Mouse (Mus musculus): ENCODE measurements at regions not wholly inside any gene's neighbourhood (a gene's known extent, or its start where the extent isn't known, plus 50 kb on each side); places are given as distances from the start of the nearest gene placed in this dataset.

- no peaks in the 10 kb centered on the region for H3K36me3 ChIP-seq (ENCODE audit: control insufficient read depth in 1 of 2, insufficient read depth in 2 of 2, low read length in 2 of 2)
- no peaks in the 10 kb centered on the region for H3K27me3 ChIP-seq (ENCODE audit: control insufficient read depth in 1 of 2, insufficient read depth in 2 of 2, low read length in 2 of 2)
- no peak overlapping the region for H3K27ac ChIP-seq (ENCODE audit: control insufficient read depth, low read depth, low read length)
- no peaks in the 10 kb centered on the region for H3K79me2 ChIP-seq (ENCODE audit: control insufficient read depth, insufficient read depth, low read length, poor library complexity)
- H3K9ac ChIP-seq (ENCODE audit: control insufficient read depth, low read depth, low read length, poor library complexity, severe bottlenecking): no peak overlapping the region
- H3K9me3 ChIP-seq (replicated peaks; ENCODE audit: insufficient read depth, low read length): no peaks in the 10 kb centered on the region
- H3K4me3 ChIP-seq (ENCODE audit: control insufficient read depth in 1 of 2, insufficient read depth in 1 of 2, low read depth in 2 of 2, low read length in 2 of 2): no peak overlapping the region
- no peak for TF ChIP-seq RCOR1 (IDR thresholded peaks at IDR 0.05; ENCODE audit: low read depth, low read length)
- no peak for TF ChIP-seq JUND (IDR thresholded peaks at IDR 0.05; ENCODE audit: low read depth, low read length)
- no peak for TF ChIP-seq MXI1 (IDR thresholded peaks at IDR 0.05; ENCODE audit: low read depth, low read length)
- no peak for TF ChIP-seq NRF1 (IDR thresholded peaks at IDR 0.05; ENCODE audit: insufficient read depth, low read depth, low read length, poor library complexity, severe bottlenecking)
- TF ChIP-seq USF2 (IDR thresholded peaks at IDR 0.05; ENCODE audit: borderline replicate concordance in 1 of 2, insufficient read depth in 1 of 2, low read depth in 1 of 2, low read length in 2 of 2): no peak
- TF ChIP-seq SMC3 (IDR thresholded peaks at IDR 0.05; ENCODE audit: low read depth, low read length): no peak
- TF ChIP-seq CHD1 (IDR thresholded peaks at IDR 0.05; ENCODE audit: low read depth, low read length): no peak
- no peak for TF ChIP-seq CTCF (IDR thresholded peaks at IDR 0.05 in 2 of 3, conservative IDR thresholded peaks at IDR 0.05 in 1 of 3; ENCODE audit: control insufficient read depth in 1 of 3, insufficient read depth in 1 of 3, low read depth in 2 of 3, low read length in 3 of 3, poor library complexity in 1 of 3, severe bottlenecking in 1 of 3)
- TF ChIP-seq MYB (IDR thresholded peaks at IDR 0.05; ENCODE audit: low read depth, low read length): no peak
- TF ChIP-seq HCFC1 (IDR thresholded peaks at IDR 0.05; ENCODE audit: low read depth, low read length): no peak
- TF ChIP-seq NELFE (IDR thresholded peaks at IDR 0.05; ENCODE audit: low read depth, low read length): no peak
- TF ChIP-seq ZC3H11A (IDR thresholded peaks at IDR 0.05; ENCODE audit: low read depth, low read length): no peak
- no peak for TF ChIP-seq EP300 (IDR thresholded peaks at IDR 0.05; ENCODE audit: low read depth in 1 of 2, low read length in 2 of 2)
- TF ChIP-seq RAD21 (IDR thresholded peaks at IDR 0.05; ENCODE audit: low read depth, low read length): no peak
- TF ChIP-seq BHLHE40 (IDR thresholded peaks at IDR 0.05; ENCODE audit: borderline replicate concordance, low read depth, low read length): no peak
- TF ChIP-seq KAT2A (conservative IDR thresholded peaks at IDR 0.05; ENCODE audit: low read depth, low read length): no peak
- no peaks in the 10 kb centered on the region for H3K4me1 ChIP-seq (ENCODE audit: control insufficient read depth in 1 of 2, insufficient read depth in 2 of 2, low read length in 2 of 2)
- no peak for DNase-seq (ENCODE audit: low read depth, low spot score)
These were observed 200.8 kb upstream of the Luzp2 start for GRCm38 (mm10) chr7:54634348-54635035.

DNA sequence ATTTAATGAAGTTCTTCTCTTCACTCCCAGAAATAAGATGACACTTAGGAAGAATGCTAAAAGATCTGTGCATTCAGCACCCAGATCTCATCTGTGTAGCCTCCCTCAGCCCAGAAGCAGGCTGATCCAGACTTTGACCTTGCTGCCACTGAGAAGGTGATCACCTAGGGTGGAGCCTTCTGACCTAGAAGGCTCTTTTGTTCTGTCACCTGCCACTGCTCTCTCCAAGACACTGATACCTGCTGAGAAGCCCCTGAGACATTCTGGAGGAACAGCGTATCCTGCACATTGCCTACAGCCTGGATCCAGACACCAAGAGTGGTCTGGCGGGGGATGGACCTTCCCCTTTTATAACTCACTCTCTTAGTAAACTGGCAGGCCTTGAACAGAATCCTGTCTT is 190.0 kb upstream of the Luzp2 start:
- no peaks in the 10 kb centered on the region for H3K9me3 ChIP-seq (replicated peaks; ENCODE audit: insufficient read depth, low read length)
- no peaks in the 10 kb centered on the region for H3K27me3 ChIP-seq (ENCODE audit: control insufficient read depth in 1 of 2, insufficient read depth in 2 of 2, low read length in 2 of 2)
- H3K27ac ChIP-seq (ENCODE audit: control insufficient read depth, low read depth, low read length): no peak overlapping the region
- H3K9ac ChIP-seq (ENCODE audit: control insufficient read depth, low read depth, low read length, poor library complexity, severe bottlenecking): no peak overlapping the region
- H3K79me2 ChIP-seq (ENCODE audit: control insufficient read depth, insufficient read depth, low read length, poor library complexity): no peaks in the 10 kb centered on the region
- H3K36me3 ChIP-seq (ENCODE audit: control insufficient read depth in 1 of 2, insufficient read depth in 2 of 2, low read length in 2 of 2): no peaks in the 10 kb centered on the region
- TF ChIP-seq ELF1 (IDR thresholded peaks at IDR 0.05; ENCODE audit: low read depth, low read length) (no peak), RCOR1 (IDR thresholded peaks at IDR 0.05; ENCODE audit: low read depth, low read length) (no peak), TBP (IDR thresholded peaks at IDR 0.05; ENCODE audit: low read depth, low read length) (no peak), POLR2A (IDR thresholded peaks at IDR 0.05; ENCODE audit: control insufficient read depth in 1 of 2, insufficient read depth in 1 of 2, low read depth in 1 of 2, low read length in 2 of 2, poor library complexity in 1 of 2) (no peak), POLR2AphosphoS5 (IDR thresholded peaks at IDR 0.05; ENCODE audit: borderline replicate concordance, low read depth, low read length) (no peak), MYB (IDR thresholded peaks at IDR 0.05; ENCODE audit: low read depth, low read length) (no peak), KAT2A (conservative IDR thresholded peaks at IDR 0.05; ENCODE audit: low read depth, low read length) (no peak), MAZ (IDR thresholded peaks at IDR 0.05; ENCODE audit: low read depth, low read length) (no peak), GABPA (IDR thresholded peaks at IDR 0.05; ENCODE audit: low read depth, low read length) (no peak), USF1 (IDR thresholded peaks at IDR 0.05; ENCODE audit: low read depth, low read length) (no peak), ETS1 (IDR thresholded peaks at IDR 0.05; ENCODE audit: low read depth, low read length) (no peak), CHD2 (IDR thresholded peaks at IDR 0.05; ENCODE audit: low read length) (no peak), UBTF (IDR thresholded peaks at IDR 0.05; ENCODE audit: borderline replicate concordance, insufficient read depth, low read depth, low read length) (no peak), TCF12 (IDR thresholded peaks at IDR 0.05; ENCODE audit: low read depth, low read length) (no peak), ZC3H11A (IDR thresholded peaks at IDR 0.05; ENCODE audit: low read depth, low read length) (no peak), MAFK (IDR thresholded peaks at IDR 0.05; ENCODE audit: borderline replicate concordance, low read depth, low read length) (no peak), CTCF (IDR thresholded peaks at IDR 0.05 in 2 of 3, conservative IDR thresholded peaks at IDR 0.05 in 1 of 3; ENCODE audit: control insufficient read depth in 1 of 3, insufficient read depth in 1 of 3, low read depth in 2 of 3, low read length in 3 of 3, poor library complexity in 1 of 3, severe bottlenecking in 1 of 3) (no peak), SMC3 (IDR thresholded peaks at IDR 0.05; ENCODE audit: low read depth, low read length) (no peak)
- H3K4me1 ChIP-seq (ENCODE audit: control insufficient read depth in 1 of 2, insufficient read depth in 2 of 2, low read length in 2 of 2): no peaks in the 10 kb centered on the region
- DNase-seq (ENCODE audit: low read depth, low spot score): no peak
- H3K4me3 ChIP-seq (ENCODE audit: control insufficient read depth in 1 of 2, insufficient read depth in 1 of 2, low read depth in 2 of 2, low read length in 2 of 2): no peak overlapping the region
